Mouse (Mus musculus): ENCODE measurements around the gene Zfp706.

- TF ChIP-seq CTCF (IDR thresholded peaks at IDR 0.05; ENCODE audit: low read depth): no peak
- no peak for TF ChIP-seq EP300 (IDR thresholded peaks at IDR 0.05; ENCODE audit: low read depth)
Observed at GRCm38 (mm10) chr15:36956221-36956620, 51.4 kb downstream of the Zfp706 start.

Data from heart, postnatal 0 days (tissue).